Mouse (Mus musculus) kidney, embryonic 14.5 days (tissue): ENCODE measurements around the gene Tomt. TPM values are rescaled to one million over a fixed set of nuclear protein-coding genes. Genes with fewer than 3 reads are reported as not detected.

Experiments used
- ATAC-seq: fragments of 200-750 bp; cut with Nextera tagmentation; 2 replicates; pipeline ENCODE4 v1.8.0; 2017; ENCODE audit warnings: moderate number of reproducible peaks, mild to moderate bottlenecking, moderate TSS enrichment, moderate library complexity; ENCODE audit not compliant: low FRiP score, low TSS enrichment
- H3K27ac ChIP-seq: fragments of 300-500 bp; sonication (generic); 2 replicates; pipeline ENCODE4 v1.5.1; 2014; ENCODE audit warnings: low read depth, mild to moderate bottlenecking, low read length, moderate library complexity, mixed read lengths
- H3K27me3 ChIP-seq: fragments of 300-500 bp; sonication (generic); 2 replicates; pipeline ENCODE4 v1.6.1; 2014; ENCODE audit warnings: mild to moderate bottlenecking, low read length; ENCODE audit not compliant: control insufficient read depth, insufficient read depth
- H3K36me3 ChIP-seq: fragments of 300-500 bp; sonication (generic); 2 replicates; pipeline ENCODE4 v1.6.1; 2014; ENCODE audit warnings: low read length, mixed read lengths; ENCODE audit not compliant: control insufficient read depth, insufficient read depth
- H3K4me1 ChIP-seq: fragments of 300-500 bp; sonication (generic); 2 replicates; pipeline ENCODE4 v1.6.1; 2014; ENCODE audit warnings: low read length, mixed read lengths; ENCODE audit not compliant: control insufficient read depth, insufficient read depth
- H3K4me2 ChIP-seq: fragments of 300-500 bp; sonication (generic); replicated peaks from 2 replicates; pipeline ENCODE4 v1.6.1; 2014; ENCODE audit warnings: low read depth, mild to moderate bottlenecking, low read length
- H3K4me3 ChIP-seq: fragments of 300-500 bp; sonication (generic); 2 replicates; pipeline ENCODE4 v1.5.1; 2014; ENCODE audit warnings: mild to moderate bottlenecking, low read length
- H3K9ac ChIP-seq: fragments of 300-500 bp; sonication (generic); 2 replicates; pipeline ENCODE4 v1.6.1; 2014; ENCODE audit warnings: low read depth, mild to moderate bottlenecking, low read length, moderate library complexity
- H3K9me3 ChIP-seq: fragments of 300-500 bp; sonication (generic); 2 replicates; pipeline ENCODE4 v1.6.1; 2016; ENCODE audit warnings: low read length; ENCODE audit not compliant: control insufficient read depth
- WGBS: fragments of 180-500 bp; shearing (Covaris S2); extraction: QIAGEN DNeasy Blood & Tissue Kit; methylation state at CpG from one replicate; pipeline ENCODE4 v1.1.7; 2014; 5-methylcytosine and 5-hydroxymethylcytosine counted together
- polyA plus RNA-seq: library from polyadenylated mRNA; unstranded; fragments of >200 nt; fragmentation: Nextera tagmentation; extraction: Ambion mirVana; gene quantifications from 2 replicates; pipeline ENCODE4 v1.2.1, GENCODE M21; 2014

The Tomt gene
- polyA plus RNA-seq, 1 experiment from 2014 or later, result 0.27 TPM

DNA sequence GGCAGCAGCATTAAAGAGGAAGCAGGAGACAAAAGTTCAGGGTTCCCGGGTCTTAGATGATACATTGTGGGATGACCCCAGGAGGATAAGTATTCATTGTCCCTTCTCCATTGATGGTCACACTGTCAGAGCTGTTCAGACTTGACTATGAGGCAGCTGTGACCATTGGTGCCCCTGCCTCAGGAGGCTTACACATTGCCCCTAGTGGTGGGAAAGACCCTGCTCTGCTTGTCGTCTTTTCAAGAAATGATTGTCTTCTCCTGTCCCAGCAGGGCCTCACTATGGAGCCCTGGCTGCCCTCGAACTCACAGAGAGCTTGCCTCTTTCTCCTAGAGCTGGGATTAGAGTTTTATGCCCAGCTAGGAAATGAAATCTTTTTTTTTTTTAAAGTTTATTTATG is 5.8 kb upstream of the Tomt start:
- 59% methylated on average over 3 of the region's 3 CpGs for WGBS
- Histone ChIP-seq H3K27ac (no peak overlapping the region), H3K4me2 (no peak overlapping the region), H3K4me1 (peaks cover 6% of the 10 kb centered on the region), H3K9me3 (no peaks in the 10 kb centered on the region), H3K9ac (no peak overlapping the region), H3K36me3 (peaks cover 54% of the 10 kb centered on the region), H3K27me3 (no peaks in the 10 kb centered on the region), H3K4me3 (no peak overlapping the region)
- ATAC-seq, result no peak

DNA sequence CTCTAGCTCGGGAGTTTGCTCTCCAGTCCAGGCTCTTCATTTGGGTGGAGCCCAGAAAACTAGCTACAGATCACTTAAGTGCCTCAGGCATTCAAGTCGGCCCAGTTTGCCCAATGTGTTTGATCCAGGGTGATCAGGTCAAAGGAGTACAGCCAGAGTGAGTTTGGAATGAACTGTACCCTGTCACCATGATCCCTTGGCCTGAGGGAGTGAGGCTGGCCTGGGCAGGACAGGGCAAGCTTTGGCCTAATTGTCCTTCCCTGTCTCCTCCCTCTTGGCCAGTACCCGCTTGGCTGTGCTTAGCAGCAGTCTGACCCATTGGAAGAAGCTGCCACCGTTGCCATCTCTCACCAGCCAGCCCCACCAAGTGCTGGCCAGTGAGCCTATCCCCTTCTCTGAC is 4.0 kb upstream of the Tomt start:
- Histone ChIP-seq H3K27me3 (no peaks in the 10 kb centered on the region), H3K4me2 (no peak overlapping the region), H3K36me3 (peaks cover 54% of the 10 kb centered on the region), H3K4me3 (no peak overlapping the region), H3K9ac (no peak overlapping the region), H3K9me3 (no peaks in the 10 kb centered on the region), H3K4me1 (peaks cover 14% of the 10 kb centered on the region), H3K27ac (no peak overlapping the region)
- WGBS, result 92% methylated on average over 4 of the region's 4 CpGs
- no peak for ATAC-seq

DNA sequence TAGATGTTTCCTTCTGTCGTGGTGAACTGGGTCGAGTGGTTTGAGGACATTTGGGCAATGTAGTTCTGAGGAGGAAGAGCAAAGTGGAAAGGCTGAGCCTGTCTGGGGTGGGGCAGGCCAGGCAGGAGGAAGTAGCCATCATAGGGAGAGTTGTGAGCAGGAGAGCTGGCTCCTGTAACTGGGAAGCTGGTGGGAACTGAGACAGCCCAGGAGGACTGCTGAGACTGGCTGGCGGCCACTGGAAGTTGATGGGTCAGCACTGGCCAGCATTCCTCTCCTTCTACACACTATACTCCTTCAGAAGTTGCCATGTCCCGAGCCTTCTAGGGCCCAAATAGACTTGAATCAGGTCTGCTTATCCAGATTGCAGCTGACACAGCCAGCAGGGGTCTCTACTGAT is 2.2 kb upstream of the Tomt start:
- H3K27ac ChIP-seq, result no peak overlapping the region
- H3K27me3 ChIP-seq, result no peaks in the 10 kb centered on the region
- no peak overlapping the region for H3K4me3 ChIP-seq
- H3K4me2 ChIP-seq, result no peak overlapping the region
- no peak overlapping the region for H3K9ac ChIP-seq
- peaks cover 43% of the 10 kb centered on the region for H3K36me3 ChIP-seq
- peaks cover 18% of the 10 kb centered on the region for H3K4me1 ChIP-seq
- WGBS, result 80% methylated on average over 4 of the region's 4 CpGs
- no peaks in the 10 kb centered on the region for H3K9me3 ChIP-seq
- ATAC-seq, result no peak

DNA sequence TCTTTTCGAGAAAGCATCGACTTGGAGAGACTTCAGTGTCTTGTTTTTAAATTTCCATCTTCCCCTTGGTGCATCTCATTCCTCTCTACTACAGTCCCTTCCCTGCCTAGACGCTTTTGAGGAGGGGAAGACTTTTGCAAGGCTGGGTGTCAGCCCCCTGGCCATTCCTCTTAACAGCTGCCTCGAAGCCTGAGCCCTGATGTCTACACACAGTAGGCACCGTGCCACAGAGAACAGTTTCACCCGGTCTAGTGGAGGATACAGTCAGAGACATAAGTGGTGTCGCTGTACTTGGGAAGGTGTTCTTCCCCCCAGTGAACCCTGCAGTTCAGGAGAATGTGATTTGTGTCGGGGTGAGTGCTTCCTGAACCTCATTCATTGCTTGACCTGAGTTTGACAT is 537 bp upstream of the Tomt start:
- Histone ChIP-seq H3K27me3 (no peaks in the 10 kb centered on the region), H3K9ac (peak overlapping the region; percentile 81), H3K27ac (no peak overlapping the region), H3K4me2 (peak overlapping the region; percentile 63), H3K4me3 (peak overlapping the region; percentile 54), H3K36me3 (peaks cover 27% of the 10 kb centered on the region), H3K9me3 (0 out of 2 replicates have a peak, but pooled peaks cover 3% of the 10 kb centered on the region), H3K4me1 (peaks cover 18% of the 10 kb centered on the region)
- ATAC-seq, result no peak
- 63% methylated on average over 8 of the region's 8 CpGs for WGBS

DNA sequence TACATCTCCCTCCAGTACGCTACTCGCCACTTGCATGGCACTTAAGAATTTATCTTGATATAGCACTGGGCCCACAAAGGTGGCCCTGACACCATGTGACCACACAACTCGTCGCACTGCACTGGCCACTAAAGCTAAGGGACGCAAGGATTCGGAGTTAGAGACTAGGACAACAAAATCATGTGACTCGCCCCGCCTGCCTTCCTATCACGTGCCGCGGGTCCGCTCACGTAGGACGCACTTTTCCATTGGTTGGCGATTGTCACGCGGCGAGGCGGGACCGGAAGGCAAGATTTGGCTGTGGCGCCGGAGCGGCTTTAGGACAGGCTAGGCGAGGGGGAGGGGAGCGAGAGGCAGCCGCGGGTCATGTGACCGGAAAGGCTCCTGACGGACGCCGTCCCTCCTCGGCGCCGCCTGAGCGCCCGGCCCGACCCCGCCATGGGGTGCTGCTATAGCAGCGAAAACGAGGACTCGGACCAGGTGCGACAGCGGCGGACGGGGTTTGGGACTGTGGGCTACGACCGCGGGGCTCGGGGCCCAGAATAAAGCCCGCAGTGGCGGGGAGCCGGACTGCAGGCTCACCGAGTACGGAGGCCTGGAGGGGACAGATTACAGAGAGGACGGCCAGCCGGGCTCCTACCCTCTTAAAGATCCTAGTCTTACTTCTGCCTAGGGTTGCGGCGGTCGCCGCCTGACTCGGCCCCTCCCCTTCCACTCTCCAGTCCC is 435 bp downstream of the Tomt start, which contains the start of gene Lamtor1:
Gene Lamtor1, plus strand, starts transcription at position 344 of the 726 bp plus-strand sequence.
- 0 out of 2 replicates have a peak, but pooled peaks cover 3% of the 10 kb centered on the region for H3K9me3 ChIP-seq

DNA sequence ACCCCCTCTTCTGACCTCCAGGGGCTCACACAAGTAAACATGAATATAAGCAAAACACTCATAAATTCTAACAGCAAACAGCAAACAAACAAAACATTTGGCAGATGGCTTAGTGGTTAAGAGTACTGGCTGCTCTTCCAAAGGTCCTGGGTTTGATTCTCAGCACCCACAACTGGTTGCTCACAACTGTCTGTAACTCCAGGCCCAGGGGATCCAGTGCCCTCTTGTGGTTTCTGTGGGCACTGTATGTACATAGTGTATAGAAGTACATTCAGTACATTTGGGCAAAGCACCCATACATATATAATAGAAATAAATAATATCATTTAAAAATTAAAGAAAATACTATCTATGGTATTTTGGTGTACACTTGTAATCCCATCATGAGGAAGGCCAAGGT is 3.3 kb downstream of the Tomt start:
- no peak overlapping the region for H3K4me2 ChIP-seq
- H3K27me3 ChIP-seq, result no peaks in the 10 kb centered on the region
- H3K27ac ChIP-seq, result no peak overlapping the region
- ATAC-seq, result no peak
- 0 out of 2 replicates have a peak, but pooled peaks cover 3% of the 10 kb centered on the region for H3K9me3 ChIP-seq
- H3K36me3 ChIP-seq, result peaks cover 6% of the 10 kb centered on the region; the same call in 1 of the 2 replicates
- peaks cover 15% of the 10 kb centered on the region for H3K4me1 ChIP-seq
- H3K4me3 ChIP-seq, result no peak overlapping the region
- H3K9ac ChIP-seq, result no peak overlapping the region

More for the DNA sequence above, 435 bp downstream of the Tomt start, which contains the start of gene Lamtor1:
- WGBS, result under 1% methylated on average over 60 of the region's 61 CpGs
- ATAC-seq, result peak; percentile 98
- H3K36me3 ChIP-seq, result peaks cover 18% of the 10 kb centered on the region
- H3K4me3 ChIP-seq, result peak within 1 kb of the TSS; percentile 54
- peaks cover 18% of the 10 kb centered on the region for H3K4me1 ChIP-seq
- no peaks in the 10 kb centered on the region for H3K27me3 ChIP-seq
- H3K9ac ChIP-seq, result peak within 1 kb of the TSS; percentile 81
- peak within 1 kb of the TSS; percentile 80 for H3K27ac ChIP-seq
- H3K4me2 ChIP-seq, result peak within 1 kb of the TSS; percentile 63

DNA sequence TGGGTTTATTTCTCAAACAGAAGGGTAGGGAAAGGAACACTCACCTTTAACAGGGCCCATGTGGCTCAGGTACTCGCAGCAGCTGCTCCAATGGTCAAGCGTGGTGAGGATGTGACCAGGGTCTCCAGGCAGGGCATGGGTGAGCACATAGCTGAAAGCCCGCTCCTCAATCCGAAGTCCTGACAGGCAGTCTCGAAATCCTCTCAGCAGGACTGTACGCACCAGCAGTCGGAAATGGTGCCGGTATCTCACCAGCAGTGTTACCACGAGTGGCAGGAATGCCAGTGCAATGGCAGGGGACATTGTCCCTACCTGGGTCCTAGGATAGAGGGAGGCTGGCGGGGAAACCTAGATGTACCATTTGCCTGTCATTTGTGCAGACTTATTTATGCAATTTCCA is 4.2 kb downstream of the Tomt start:
- H3K27me3 ChIP-seq, result no peaks in the 10 kb centered on the region
- H3K36me3 ChIP-seq, result peaks cover 6% of the 10 kb centered on the region; the same call in 1 of the 2 replicates
- no peak overlapping the region for H3K4me2 ChIP-seq
- peaks cover 12% of the 10 kb centered on the region for H3K4me1 ChIP-seq
- ATAC-seq, result no peak
- 0 out of 2 replicates have a peak, but pooled peaks cover 3% of the 10 kb centered on the region for H3K9me3 ChIP-seq
- no peak overlapping the region for H3K4me3 ChIP-seq
- H3K9ac ChIP-seq, result no peak overlapping the region
- H3K27ac ChIP-seq, result no peak overlapping the region
- WGBS, result 94% methylated on average over 10 of the region's 10 CpGs

DNA sequence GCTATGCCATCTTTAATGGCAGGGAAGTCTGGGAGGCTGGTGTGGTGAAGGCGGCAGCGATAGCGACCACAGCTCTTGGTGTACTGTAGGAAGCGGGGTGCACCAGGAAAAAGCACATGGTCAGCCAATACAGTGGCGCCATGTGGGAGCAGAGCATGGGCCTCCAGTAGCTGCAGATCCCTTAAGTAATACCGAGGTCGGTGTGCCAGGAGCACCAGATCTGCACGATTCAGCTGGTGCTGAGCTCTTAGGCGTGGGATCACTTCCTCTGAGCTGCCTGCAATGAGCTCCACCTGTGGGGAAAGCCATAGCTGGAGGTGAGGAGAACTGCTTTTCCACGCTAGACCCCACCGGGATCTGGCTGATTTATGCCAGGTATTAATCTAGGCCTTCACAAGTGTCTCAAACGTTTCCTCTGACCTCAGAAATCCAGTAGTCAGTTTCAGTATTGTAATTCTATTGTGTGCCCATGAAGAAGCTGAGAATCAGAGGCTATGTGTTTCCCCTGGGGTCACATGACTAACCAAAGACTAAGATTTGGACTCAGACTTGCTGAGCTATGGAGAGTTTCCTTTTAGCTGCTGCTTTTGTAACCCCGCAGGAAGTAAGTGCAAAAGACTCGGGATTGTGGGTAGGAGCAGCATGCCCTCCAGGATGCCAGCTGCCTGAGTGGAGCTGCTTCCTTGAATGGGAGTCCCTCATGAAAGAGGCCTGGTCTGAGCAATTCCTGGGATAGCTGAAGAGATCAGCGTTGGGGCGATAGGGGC is 5.6 kb downstream of the Tomt start:
- Histone ChIP-seq H3K9ac (0 out of 2 replicates have a peak overlapping the region, but pooled peaks have one; percentile 4), H3K36me3 (peaks cover 6% of the 10 kb centered on the region; the same call in 1 of the 2 replicates), H3K4me2 (no peak overlapping the region), H3K27me3 (no peaks in the 10 kb centered on the region), H3K4me3 (no peak overlapping the region), H3K27ac (no peak overlapping the region), H3K4me1 (0 out of 2 replicates have a peak, but pooled peaks cover 7% of the 10 kb centered on the region), H3K9me3 (0 out of 2 replicates have a peak, but pooled peaks cover 3% of the 10 kb centered on the region)
- ATAC-seq, result no peak
- 88% methylated on average over 16 of the region's 16 CpGs for WGBS
